Mouse (Mus musculus) forebrain, embryonic 15.5 days (tissue): ENCODE measurements around the gene Kat6b. TPM values are rescaled to one million over a fixed set of nuclear protein-coding genes. Genes with fewer than 3 reads are reported as not detected.

Experiments used
- ATAC-seq: fragments of 200-750 bp; cut with Nextera tagmentation; replicated peaks from 2 replicates; pipeline ENCODE4 v1.8.0; 2017; ENCODE audit warnings: mild to moderate bottlenecking, moderate TSS enrichment, moderate library complexity
- H3K27ac ChIP-seq: fragments of 300-500 bp; sonication (generic); replicated peaks from 2 replicates; pipeline ENCODE4 v1.5.1; 2015; ENCODE audit warnings: mild to moderate bottlenecking, inconsistent platforms
- H3K27me3 ChIP-seq: fragments of 300-500 bp; sonication (generic); 2 replicates; pipeline ENCODE4 v1.6.1; 2015; ENCODE audit warnings: inconsistent platforms
- H3K36me3 ChIP-seq: fragments of 300-500 bp; sonication (generic); 2 replicates; pipeline ENCODE4 v1.6.1; 2015; ENCODE audit warnings: mild to moderate bottlenecking, inconsistent platforms
- H3K4me1 ChIP-seq: fragments of 300-500 bp; sonication (generic); 2 replicates; pipeline ENCODE4 v1.6.1; 2015; ENCODE audit warnings: inconsistent platforms
- H3K4me2 ChIP-seq: fragments of 300-500 bp; sonication (generic); replicated peaks from 2 replicates; pipeline ENCODE4 v1.6.1; 2015; ENCODE audit warnings: mild to moderate bottlenecking, inconsistent platforms
- H3K4me3 ChIP-seq: fragments of 300-500 bp; sonication (generic); 2 replicates; pipeline ENCODE4 v1.5.1; 2015; ENCODE audit warnings: mild to moderate bottlenecking, inconsistent platforms
- H3K9ac ChIP-seq: fragments of 300-500 bp; sonication (generic); replicated peaks from 2 replicates; pipeline ENCODE4 v1.6.1; 2015; ENCODE audit warnings: mild to moderate bottlenecking, inconsistent platforms
- H3K9me3 ChIP-seq: fragments of 300-500 bp; sonication (generic); 2 replicates; pipeline ENCODE4 v1.6.1; 2016; ENCODE audit warnings: inconsistent platforms
- WGBS: fragments of 180-500 bp; shearing (Covaris S2); methylation state at CpG from one replicate; pipeline ENCODE4 v1.1.7; 2015; ENCODE audit warnings: mixed read lengths; 5-methylcytosine and 5-hydroxymethylcytosine counted together
- polyA plus RNA-seq: library from polyadenylated mRNA; unstranded; fragments of >200 nt; fragmentation: Nextera tagmentation; extraction: Ambion mirVana; gene quantifications from 2 replicates; pipeline ENCODE4 v1.2.1, GENCODE M21; 2015

The Kat6b gene
- polyA plus RNA-seq, 1 experiment from 2014 or later = 29.5 TPM

DNA sequence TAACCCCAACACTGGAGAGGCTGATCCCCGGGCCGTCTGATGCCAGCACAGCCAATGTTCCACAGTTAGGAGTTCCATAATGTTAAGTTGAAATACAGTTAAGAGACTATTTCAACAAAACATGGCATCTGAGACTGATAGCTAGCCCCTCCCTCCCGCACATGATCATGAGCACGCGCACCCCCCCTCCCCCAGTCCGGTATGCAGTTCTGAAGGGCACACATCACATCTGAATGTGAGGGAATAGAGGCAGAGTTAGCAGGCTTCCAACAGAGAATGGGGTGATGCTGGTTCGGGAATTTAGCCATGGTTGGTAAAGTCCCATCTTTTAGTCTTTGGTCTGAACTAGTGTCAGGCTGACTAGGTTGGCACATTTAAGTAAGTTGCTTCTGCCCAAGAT lies 70.4 kb downstream of the Kat6b start:
- Histone ChIP-seq H3K4me2 (no peak overlapping the region), H3K27me3 (no peaks in the 10 kb centered on the region), H3K27ac (no peak overlapping the region), H3K9ac (no peak overlapping the region), H3K4me1 (peaks cover 72% of the 10 kb centered on the region), H3K36me3 (no peaks in the 10 kb centered on the region), H3K4me3 (no peak overlapping the region), H3K9me3 (no peaks in the 10 kb centered on the region)
- 88% methylated on average over 7 of the region's 7 CpGs for WGBS
- ATAC-seq = no peak

DNA sequence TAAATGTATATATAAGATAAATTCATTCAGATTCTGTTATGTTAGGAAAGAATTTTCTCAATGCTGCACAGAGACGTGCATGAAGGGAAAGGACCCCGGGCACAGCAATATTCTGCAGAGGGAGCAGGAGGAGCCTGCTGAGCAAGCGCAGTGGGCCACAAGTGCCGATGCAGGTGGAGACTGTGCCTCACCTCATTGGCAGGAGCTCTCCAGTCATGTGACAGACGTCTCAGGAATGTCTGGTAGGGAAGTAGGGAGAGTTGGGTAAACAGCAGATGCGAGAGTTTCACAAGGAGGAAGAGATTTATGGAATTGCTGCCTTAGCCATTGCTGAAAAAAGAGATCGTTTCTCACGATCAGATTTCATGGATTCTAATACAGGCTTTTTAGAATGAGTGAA lies 71.7 kb downstream of the Kat6b start:
- 62% methylated on average over 8 of the region's 8 CpGs for WGBS
- Histone ChIP-seq H3K9me3 (no peaks in the 10 kb centered on the region), H3K9ac (no peak overlapping the region), H3K27ac (peak overlapping the region; percentile 37; the same call in 1 of the 2 replicates), H3K4me1 (peaks cover 60% of the 10 kb centered on the region), H3K4me3 (no peak overlapping the region), H3K36me3 (no peaks in the 10 kb centered on the region), H3K27me3 (no peaks in the 10 kb centered on the region), H3K4me2 (no peak overlapping the region)
- ATAC-seq = no peak

GRCm38 (mm10) chr14:21554046-21554445 lies 72.8 kb downstream of the Kat6b start:
- Histone ChIP-seq H3K4me3 (no peak overlapping the region), H3K9me3 (no peaks in the 10 kb centered on the region), H3K27me3 (no peaks in the 10 kb centered on the region), H3K4me1 (peaks cover 62% of the 10 kb centered on the region), H3K9ac (no peak overlapping the region), H3K4me2 (no peak overlapping the region), H3K36me3 (no peaks in the 10 kb centered on the region), H3K27ac (peak overlapping the region; percentile 25; the same call in 1 of the 2 replicates)
- 79% methylated on average over 8 of the region's 8 CpGs for whole genome bisulfite sequencing
- ATAC-seq = no peak

DNA sequence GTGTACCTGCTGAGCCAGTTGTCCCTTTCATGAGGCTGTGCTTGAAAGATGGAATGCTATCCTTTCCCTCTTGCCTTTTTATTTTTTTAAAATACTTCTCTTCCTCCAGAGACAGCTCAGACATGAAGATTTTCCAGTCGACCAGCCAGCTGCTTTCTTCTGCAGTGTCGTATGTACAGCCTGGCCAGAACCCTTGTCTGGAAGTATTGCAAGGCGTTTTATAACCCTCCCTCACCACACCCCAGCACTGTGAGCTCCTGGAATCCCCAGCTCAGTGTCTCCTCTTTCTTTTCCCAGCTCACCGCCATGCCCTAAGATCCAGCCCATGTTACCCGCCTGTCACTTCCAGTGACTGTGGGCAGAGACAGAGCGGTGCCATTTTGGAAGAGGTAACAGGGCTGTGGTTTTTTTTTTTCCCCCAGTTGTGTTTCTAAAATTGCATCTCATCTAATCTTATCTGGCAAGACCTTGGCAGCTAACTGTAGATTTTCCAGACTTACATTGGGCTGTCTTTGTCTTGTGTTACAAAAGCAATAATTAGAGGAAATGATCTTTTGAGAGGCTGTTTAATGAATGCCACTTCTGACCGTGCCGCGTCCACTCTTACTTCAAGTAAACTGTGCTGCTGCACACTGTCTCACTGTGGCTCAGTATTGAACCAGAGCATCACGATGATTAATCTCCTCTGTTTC lies 77.4 kb downstream of the Kat6b start:
- H3K36me3 ChIP-seq = no peaks in the 10 kb centered on the region
- no peak overlapping the region for H3K9ac ChIP-seq
- H3K9me3 ChIP-seq = no peaks in the 10 kb centered on the region
- no peaks in the 10 kb centered on the region for H3K27me3 ChIP-seq
- H3K4me1 ChIP-seq = peaks cover 48% of the 10 kb centered on the region
- 28% methylated on average over 10 of the region's 10 CpGs for WGBS
- no peak overlapping the region for H3K4me2 ChIP-seq
- H3K27ac ChIP-seq = peak overlapping the region; percentile 50; the same call in 1 of the 2 replicates
- ATAC-seq = no peak
- no peak overlapping the region for H3K4me3 ChIP-seq

DNA sequence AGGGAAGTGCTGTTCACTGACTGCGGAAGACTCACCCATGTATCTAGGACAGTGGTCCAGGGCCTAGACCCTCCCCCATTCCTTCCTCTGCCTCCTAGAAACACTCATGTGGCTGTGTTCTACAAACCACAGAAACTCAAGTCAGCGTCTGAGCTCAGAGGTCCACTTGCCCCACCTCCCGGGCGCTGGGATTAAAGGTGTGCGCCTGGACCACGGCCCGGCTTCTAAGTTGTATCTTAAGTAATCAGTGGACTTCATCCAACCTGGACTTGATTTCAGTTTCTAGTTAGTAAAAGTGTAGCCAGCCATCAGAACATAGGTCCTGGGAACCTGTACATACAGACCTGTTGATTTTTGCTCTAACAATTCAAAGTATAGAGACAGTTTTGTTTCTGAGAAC lies 78.2 kb downstream of the Kat6b start:
- WGBS = 83% methylated on average over 7 of the region's 7 CpGs
- no peak overlapping the region for H3K9ac ChIP-seq
- H3K4me3 ChIP-seq = no peak overlapping the region
- no peaks in the 10 kb centered on the region for H3K9me3 ChIP-seq
- H3K27ac ChIP-seq = no peak overlapping the region
- H3K4me1 ChIP-seq = peaks cover 44% of the 10 kb centered on the region
- H3K36me3 ChIP-seq = no peaks in the 10 kb centered on the region
- no peaks in the 10 kb centered on the region for H3K27me3 ChIP-seq
- ATAC-seq = no peak
- no peak overlapping the region for H3K4me2 ChIP-seq

- H3K4me1 ChIP-seq = peaks cover 42% of the 10 kb centered on the region
- H3K27ac ChIP-seq = no peak overlapping the region
- WGBS = 89% methylated on average over 11 of the region's 11 CpGs
- H3K9me3 ChIP-seq = no peaks in the 10 kb centered on the region
- H3K9ac ChIP-seq = no peak overlapping the region
- no peaks in the 10 kb centered on the region for H3K27me3 ChIP-seq
- no peak overlapping the region for H3K4me2 ChIP-seq
- H3K4me3 ChIP-seq = no peak overlapping the region
- no peaks in the 10 kb centered on the region for H3K36me3 ChIP-seq
- no peak for ATAC-seq
These were observed 79.4 kb downstream of the Kat6b start for GRCm38 (mm10) chr14:21560481-21561209.

DNA sequence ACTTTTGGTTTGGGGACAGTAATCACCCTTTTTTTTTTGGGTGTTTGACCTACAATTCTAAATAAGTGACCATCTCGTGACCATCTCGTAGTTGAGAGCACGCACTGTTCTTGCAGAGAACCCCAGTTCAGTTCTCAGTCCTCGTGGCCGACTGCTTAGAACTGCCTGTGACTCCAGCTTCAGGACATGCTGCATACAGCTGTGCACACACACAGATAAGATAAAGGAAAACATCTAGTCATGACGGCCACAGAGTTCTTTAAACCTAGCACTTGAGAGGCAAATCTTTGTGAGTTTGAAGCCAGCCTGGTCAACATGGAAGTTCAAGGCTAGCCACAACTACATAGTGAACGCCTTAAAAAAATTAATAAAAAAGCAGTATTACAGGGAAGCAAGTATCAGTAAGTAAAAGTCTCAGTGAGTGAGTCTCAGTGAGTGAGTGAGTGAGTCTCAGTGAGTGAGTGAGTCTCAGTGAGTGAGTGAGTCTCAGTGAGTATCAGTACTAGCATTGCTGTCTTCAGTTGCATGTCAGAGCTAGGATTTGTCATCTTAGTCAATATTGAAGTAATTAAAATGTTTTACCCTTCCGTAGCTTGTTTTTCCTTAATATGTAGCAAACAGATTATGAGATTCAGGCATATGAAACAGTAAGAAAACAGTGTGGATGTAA lies 80.3 kb downstream of the Kat6b start:
- no peaks in the 10 kb centered on the region for H3K27me3 ChIP-seq
- no peak overlapping the region for H3K27ac ChIP-seq
- H3K4me2 ChIP-seq = no peak overlapping the region
- ATAC-seq = no peak
- peaks cover 42% of the 10 kb centered on the region for H3K4me1 ChIP-seq
- no peaks in the 10 kb centered on the region for H3K9me3 ChIP-seq
- H3K36me3 ChIP-seq = no peaks in the 10 kb centered on the region
- WGBS = 96% methylated on average over 8 of the region's 8 CpGs
- no peak overlapping the region for H3K4me3 ChIP-seq
- H3K9ac ChIP-seq = no peak overlapping the region

DNA sequence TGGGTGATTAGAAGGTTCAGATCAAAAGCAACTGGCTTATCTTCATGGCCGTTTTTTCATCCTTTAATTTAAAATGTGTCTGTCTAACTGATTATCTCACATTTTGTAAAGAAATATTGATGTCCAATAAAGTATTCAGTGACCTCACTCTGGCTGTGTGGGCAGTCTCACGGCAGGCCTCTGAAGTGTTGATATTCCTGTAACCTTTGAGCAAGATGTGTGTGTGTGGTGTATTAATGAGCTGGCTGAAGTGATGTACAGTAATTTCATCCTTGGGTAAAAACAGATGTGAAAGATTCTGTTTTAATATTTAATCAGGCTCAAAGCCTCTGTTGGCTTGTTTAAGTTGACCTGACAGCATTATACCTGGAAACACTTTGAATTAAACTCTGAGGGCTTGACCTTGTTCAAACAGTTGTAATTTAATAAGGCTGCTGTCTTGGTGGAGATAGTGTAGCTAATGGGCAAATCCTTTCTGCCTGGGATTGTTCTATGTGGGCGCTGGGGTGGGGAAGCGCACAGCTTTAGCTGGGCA lies 82.4 kb downstream of the Kat6b start:
- peaks cover 47% of the 10 kb centered on the region for H3K4me1 ChIP-seq
- no peak overlapping the region for H3K27ac ChIP-seq
- H3K4me3 ChIP-seq = no peak overlapping the region
- H3K9ac ChIP-seq = no peak overlapping the region
- H3K4me2 ChIP-seq = no peak overlapping the region
- no peaks in the 10 kb centered on the region for H3K9me3 ChIP-seq
- H3K36me3 ChIP-seq = no peaks in the 10 kb centered on the region
- ATAC-seq = no peak
- no peaks in the 10 kb centered on the region for H3K27me3 ChIP-seq
- 61% methylated on average over 4 of the region's 4 CpGs for WGBS

DNA sequence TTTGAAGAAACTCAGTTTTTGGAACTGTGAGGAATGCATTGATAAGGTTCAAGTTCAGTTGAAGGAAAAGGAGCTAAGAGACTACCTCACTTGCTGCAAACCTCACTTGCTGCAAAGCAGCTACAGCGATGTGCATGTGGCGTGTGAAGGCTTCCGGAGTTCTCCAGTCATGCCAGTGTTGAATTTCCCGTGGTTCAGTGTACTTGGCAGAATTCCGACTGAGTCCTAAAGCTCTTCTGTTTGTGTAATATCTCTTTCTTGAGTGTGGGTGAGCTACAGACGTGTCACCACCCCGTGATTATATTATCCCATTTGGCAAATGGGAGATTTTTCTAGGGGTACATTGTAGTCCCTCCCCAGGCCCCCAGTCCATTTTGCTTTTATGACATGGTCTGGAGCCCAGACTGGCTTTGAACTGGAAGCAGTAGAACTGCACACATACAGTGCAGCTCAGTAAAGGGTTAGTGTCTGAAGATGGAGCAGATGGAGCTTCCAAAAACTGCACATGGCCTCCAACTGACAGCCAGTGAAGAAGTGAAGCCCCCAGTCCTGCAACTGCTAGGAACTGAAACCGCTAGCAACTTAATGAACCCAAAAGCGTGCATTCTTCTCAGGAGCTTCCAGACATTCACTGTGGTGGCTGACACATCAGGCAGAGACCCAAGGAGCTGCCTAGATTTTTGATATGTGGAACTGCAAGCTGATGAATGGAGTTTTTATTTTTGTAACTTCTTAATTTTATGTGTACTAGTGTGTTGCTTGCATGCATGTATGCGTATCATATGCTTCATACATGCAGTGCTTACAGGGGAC lies 84.5 kb downstream of the Kat6b start:
- 76% methylated on average over 10 of the region's 10 CpGs for WGBS
- no peak; the same call in 1 of the 2 replicates for ATAC-seq
- H3K9ac ChIP-seq = no peak overlapping the region
- no peaks in the 10 kb centered on the region for H3K36me3 ChIP-seq
- H3K27me3 ChIP-seq = no peaks in the 10 kb centered on the region
- peak overlapping the region; percentile 50 for H3K27ac ChIP-seq
- no peak overlapping the region for H3K4me2 ChIP-seq
- H3K9me3 ChIP-seq = no peaks in the 10 kb centered on the region
- H3K4me3 ChIP-seq = no peak overlapping the region
- peaks cover 49% of the 10 kb centered on the region for H3K4me1 ChIP-seq

GRCm38 (mm10) chr14:21567293-21567984 lies 86.2 kb downstream of the Kat6b start:
- WGBS = 89% methylated on average over 7 of the region's 7 CpGs
- no peak for ATAC-seq
- Histone ChIP-seq H3K4me1 (peaks cover 49% of the 10 kb centered on the region), H3K27me3 (no peaks in the 10 kb centered on the region), H3K27ac (0 out of 2 replicates have a peak overlapping the region, but pooled peaks have one; percentile 21), H3K9ac (no peak overlapping the region), H3K9me3 (no peaks in the 10 kb centered on the region), H3K4me3 (no peak overlapping the region), H3K36me3 (no peaks in the 10 kb centered on the region), H3K4me2 (no peak overlapping the region)

DNA sequence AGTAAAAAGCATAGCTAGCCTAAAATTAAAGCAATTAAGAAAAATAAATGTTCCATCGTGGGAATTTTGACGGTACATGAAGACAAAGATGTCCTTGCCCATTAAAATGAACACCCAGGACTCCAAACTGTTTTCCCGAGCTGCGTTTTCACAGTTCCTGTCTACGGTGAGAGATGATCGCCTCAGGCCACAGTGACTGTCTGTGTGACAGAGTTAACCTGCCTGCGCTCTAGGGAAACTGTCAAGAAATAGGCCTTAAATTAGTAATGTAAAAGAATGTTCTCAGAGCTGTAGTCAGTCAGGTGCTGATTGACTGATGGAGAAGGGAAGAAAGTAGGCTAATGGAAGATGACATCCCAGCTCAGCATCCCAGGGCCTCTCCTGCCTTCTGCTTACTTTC lies 87.6 kb downstream of the Kat6b start:
- no peak overlapping the region for H3K9ac ChIP-seq
- H3K4me3 ChIP-seq = no peak overlapping the region
- no peak overlapping the region for H3K4me2 ChIP-seq
- H3K9me3 ChIP-seq = no peaks in the 10 kb centered on the region
- H3K4me1 ChIP-seq = peaks cover 36% of the 10 kb centered on the region
- WGBS = 68% methylated on average over 7 of the region's 7 CpGs
- H3K36me3 ChIP-seq = no peaks in the 10 kb centered on the region
- H3K27ac ChIP-seq = no peak overlapping the region; the same call in 1 of the 2 replicates
- no peaks in the 10 kb centered on the region for H3K27me3 ChIP-seq
- ATAC-seq = no peak
